Mouse (Mus musculus) myocyte (in vitro differentiated cells): ENCODE data around the gene Cd151. TPM values are rescaled to one million over a fixed set of nuclear protein-coding genes. Genes with fewer than 3 reads are reported as not detected.

Experiments used
- H3K27me3 ChIP-seq: one replicate; pipeline ENCODE4 v1.6.1; 2011; ENCODE audit not compliant: control insufficient read depth, insufficient read depth, insufficient read length
- H3K36me3 ChIP-seq: one replicate; pipeline ENCODE4 v1.6.1; 2011; ENCODE audit not compliant: control insufficient read depth, insufficient read depth
- H3K4me2 ChIP-seq: one replicate; pipeline ENCODE4 v1.6.1; 2011; ENCODE audit warnings: low read depth, control low read depth
- H3K4me3 ChIP-seq: one replicate; pipeline ENCODE4 v1.5.1; 2011; ENCODE audit warnings: mild to moderate bottlenecking, control low read depth, moderate library complexity
- H3K79me2 ChIP-seq: one replicate; pipeline ENCODE4 v1.6.1; 2011; ENCODE audit not compliant: control insufficient read depth, insufficient read depth
- H3ac ChIP-seq: one replicate; pipeline ENCODE4 v1.6.1; 2011; ENCODE audit not compliant: control insufficient read depth, insufficient read length
- CEBPB ChIP-seq: IDR thresholded peaks from 2 replicates; pipeline ENCODE4 v1.6.1; 2011; ENCODE audit warnings: mild to moderate bottlenecking, moderate library complexity; ENCODE audit not compliant: poor library complexity, insufficient read depth, severe bottlenecking
- E2F4 ChIP-seq: IDR thresholded peaks from one replicate; pipeline ENCODE4 v1.6.1; 2011; ENCODE audit warnings: mild to moderate bottlenecking, control low read depth, moderate library complexity; ENCODE audit not compliant: insufficient read depth
- MAX ChIP-seq: IDR thresholded peaks from one replicate; pipeline ENCODE4 v1.6.1; 2011; ENCODE audit warnings: low read depth, mild to moderate bottlenecking, control low read depth
- MYOD1 ChIP-seq, 3 experiments: IDR thresholded peaks; one replicate each; pipeline ENCODE4 v1.6.1; 2011; ENCODE audit warnings: control low read depth in 2 of 3, low read depth in 2 of 3, mild to moderate bottlenecking in 2 of 3, moderate library complexity in 1 of 3; ENCODE audit not compliant: insufficient read length in 2 of 3, control insufficient read depth in 1 of 3
- MYOG ChIP-seq, 3 experiments: IDR thresholded peaks; one replicate each; pipeline ENCODE4 v1.6.1; 2011; ENCODE audit warnings: control low read depth in 2 of 3, low read depth in 2 of 3, mild to moderate bottlenecking in 2 of 3; ENCODE audit not compliant: insufficient read length in 2 of 3, control insufficient read depth in 1 of 3, insufficient read depth in 1 of 3
- POLR2A ChIP-seq: IDR thresholded peaks from one replicate; pipeline ENCODE4 v1.6.1; 2011; ENCODE audit warnings: low read depth, mild to moderate bottlenecking, control low read depth, moderate library complexity; ENCODE audit not compliant: insufficient read length
- POLR2AphosphoS2 ChIP-seq: IDR thresholded peaks from one replicate; pipeline ENCODE4 v1.6.1; 2011; ENCODE audit warnings: low read depth, control low read depth; ENCODE audit not compliant: insufficient read length
- REST ChIP-seq: IDR thresholded peaks from one replicate; pipeline ENCODE4 v1.6.1; 2011; ENCODE audit warnings: mild to moderate bottlenecking, control low read depth, moderate library complexity; ENCODE audit not compliant: insufficient read depth, insufficient read length
- SRF ChIP-seq: IDR thresholded peaks from one replicate; pipeline ENCODE4 v1.6.1; 2011; ENCODE audit warnings: low read depth; ENCODE audit not compliant: control insufficient read depth, insufficient read length
- TCF12 ChIP-seq: IDR thresholded peaks from one replicate; pipeline ENCODE4 v1.6.1; 2011; ENCODE audit warnings: mild to moderate bottlenecking, control low read depth; ENCODE audit not compliant: poor library complexity, insufficient read depth, severe bottlenecking
- TCF3 ChIP-seq: IDR thresholded peaks from one replicate; pipeline ENCODE4 v1.6.1; 2011; ENCODE audit warnings: low read depth, control low read depth; ENCODE audit not compliant: insufficient read length
- USF1 ChIP-seq: IDR thresholded peaks from one replicate; pipeline ENCODE4 v1.6.1; 2011; ENCODE audit warnings: low read depth, mild to moderate bottlenecking, control low read depth, moderate library complexity
- polyA plus RNA-seq: library from polyadenylated mRNA; unstranded; fragments of >200 nt; fragmentation: generic; extraction: Trizol; gene quantifications from one replicate; pipeline ENCODE4 v1.2.1, GENCODE M21; 2012; ENCODE audit warnings: missing spikeins

The Cd151 gene
- polyA plus RNA-seq, 1 experiment: 267 TPM

- Histone ChIP-seq H3K79me2 (no peaks in the 10 kb centered on the region), H3K36me3 (peaks cover 9% of the 10 kb centered on the region), H3K4me3 (peak within 1 kb of the TSS; percentile 67), H3K4me2 (peak within 1 kb of the TSS; percentile 71), H3K27me3 (no peaks in the 10 kb centered on the region), H3ac (peak within 1 kb of the TSS; percentile 27)
- TF ChIP-seq MYOD1 (IDR thresholded peaks at IDR 0.05; ENCODE audit: control insufficient read depth in 1 of 3, insufficient read length in 2 of 3, low read depth in 2 of 3): peak in 2 of 3 experiments; percentile 3 to 5
- peak; percentile 74 for TF ChIP-seq POLR2A
- TF ChIP-seq TCF3: no peak
- peak in 1 of 3 experiments; percentile 12 for TF ChIP-seq MYOG (IDR thresholded peaks at IDR 0.05; ENCODE audit: control insufficient read depth in 1 of 3, insufficient read depth in 1 of 3, insufficient read length in 2 of 3, low read depth in 2 of 3)
- no peak for TF ChIP-seq E2F4
- no peak for TF ChIP-seq TCF12
- no peak for TF ChIP-seq SRF
- TF ChIP-seq POLR2AphosphoS2: peak; percentile 82
- no peak for TF ChIP-seq CEBPB
- TF ChIP-seq REST: no peak
Observed at GRCm38 (mm10) chr7:141454967-141455551, 12.1 kb upstream of the Cd151 start, which contains the start of gene Pnpla2. Gene Pnpla2, plus strand, starts transcription at chr7:141455198.

- Histone ChIP-seq H3K36me3 (peaks cover 9% of the 10 kb centered on the region), H3K4me2 (peak overlapping the region; percentile 71), H3K4me3 (peak overlapping the region; percentile 67), H3K79me2 (no peaks in the 10 kb centered on the region), H3K27me3 (no peaks in the 10 kb centered on the region), H3ac (peak overlapping the region; percentile 27)
- peak; percentile 43 for TF ChIP-seq POLR2A
- peak in 1 of 3 experiments; percentile 5 for TF ChIP-seq MYOG (IDR thresholded peaks at IDR 0.05; ENCODE audit: control insufficient read depth in 1 of 3, insufficient read depth in 1 of 3, insufficient read length in 2 of 3, low read depth in 2 of 3)
- no peak for TF ChIP-seq POLR2AphosphoS2
- peak in 1 of 3 experiments; percentile 49 for TF ChIP-seq MYOD1 (IDR thresholded peaks at IDR 0.05; ENCODE audit: control insufficient read depth in 1 of 3, insufficient read length in 2 of 3, low read depth in 2 of 3)
- TF ChIP-seq CEBPB: no peak
- TF ChIP-seq REST: no peak
- TF ChIP-seq TCF12: no peak
Observed at GRCm38 (mm10) chr7:141455610-141456314, 11.4 kb upstream of the Cd151 start.

- H3K79me2 ChIP-seq: no peaks in the 10 kb centered on the region
- no peaks in the 10 kb centered on the region for H3K27me3 ChIP-seq
- H3K4me3 ChIP-seq: peak overlapping the region; percentile 67
- no peak overlapping the region for H3ac ChIP-seq
- peak in 1 of 3 experiments; percentile 61 for TF ChIP-seq MYOD1 (IDR thresholded peaks at IDR 0.05; ENCODE audit: control insufficient read depth in 1 of 3, insufficient read length in 2 of 3, low read depth in 2 of 3)
- TF ChIP-seq USF1: peak; percentile 75
- no peak for TF ChIP-seq MAX
- peak in 1 of 3 experiments; percentile 29 for TF ChIP-seq MYOG (IDR thresholded peaks at IDR 0.05; ENCODE audit: control insufficient read depth in 1 of 3, insufficient read depth in 1 of 3, insufficient read length in 2 of 3, low read depth in 2 of 3)
- TF ChIP-seq CEBPB: no peak
- no peak for TF ChIP-seq POLR2A
- TF ChIP-seq TCF12: no peak
- no peak for TF ChIP-seq E2F4
- peak; percentile 77 for TF ChIP-seq SRF
- no peak for TF ChIP-seq TCF3
- no peak for TF ChIP-seq REST
- H3K36me3 ChIP-seq: peaks cover 2% of the 10 kb centered on the region
- H3K4me2 ChIP-seq: peak overlapping the region; percentile 71
Observed at GRCm38 (mm10) chr7:141456739-141457138, 10.5 kb upstream of the Cd151 start.

GRCm38 (mm10) chr7:141457236-141457635, 10.0 kb upstream of the Cd151 start:
- Histone ChIP-seq H3K36me3 (no peaks in the 10 kb centered on the region), H3ac (no peak overlapping the region), H3K4me3 (no peak overlapping the region), H3K4me2 (no peak overlapping the region), H3K27me3 (no peaks in the 10 kb centered on the region), H3K79me2 (no peaks in the 10 kb centered on the region)
- TF ChIP-seq MYOD1 (IDR thresholded peaks at IDR 0.05; ENCODE audit: control insufficient read depth in 1 of 3, insufficient read length in 2 of 3, low read depth in 2 of 3): no peak
- no peak for TF ChIP-seq USF1
- TF ChIP-seq CEBPB: no peak
- peak in 1 of 3 experiments; percentile 1 for TF ChIP-seq MYOG (IDR thresholded peaks at IDR 0.05; ENCODE audit: control insufficient read depth in 1 of 3, insufficient read depth in 1 of 3, insufficient read length in 2 of 3, low read depth in 2 of 3)
